Mouse (Mus musculus): ENCODE results near the gene Prdm10. TPM values are rescaled to one million over a fixed set of nuclear protein-coding genes. Genes with fewer than 3 reads are reported as not detected.

Prdm10 gene
- polyA plus RNA-seq, 1 experiment from 2014 or later = 6.4 TPM

DNA sequence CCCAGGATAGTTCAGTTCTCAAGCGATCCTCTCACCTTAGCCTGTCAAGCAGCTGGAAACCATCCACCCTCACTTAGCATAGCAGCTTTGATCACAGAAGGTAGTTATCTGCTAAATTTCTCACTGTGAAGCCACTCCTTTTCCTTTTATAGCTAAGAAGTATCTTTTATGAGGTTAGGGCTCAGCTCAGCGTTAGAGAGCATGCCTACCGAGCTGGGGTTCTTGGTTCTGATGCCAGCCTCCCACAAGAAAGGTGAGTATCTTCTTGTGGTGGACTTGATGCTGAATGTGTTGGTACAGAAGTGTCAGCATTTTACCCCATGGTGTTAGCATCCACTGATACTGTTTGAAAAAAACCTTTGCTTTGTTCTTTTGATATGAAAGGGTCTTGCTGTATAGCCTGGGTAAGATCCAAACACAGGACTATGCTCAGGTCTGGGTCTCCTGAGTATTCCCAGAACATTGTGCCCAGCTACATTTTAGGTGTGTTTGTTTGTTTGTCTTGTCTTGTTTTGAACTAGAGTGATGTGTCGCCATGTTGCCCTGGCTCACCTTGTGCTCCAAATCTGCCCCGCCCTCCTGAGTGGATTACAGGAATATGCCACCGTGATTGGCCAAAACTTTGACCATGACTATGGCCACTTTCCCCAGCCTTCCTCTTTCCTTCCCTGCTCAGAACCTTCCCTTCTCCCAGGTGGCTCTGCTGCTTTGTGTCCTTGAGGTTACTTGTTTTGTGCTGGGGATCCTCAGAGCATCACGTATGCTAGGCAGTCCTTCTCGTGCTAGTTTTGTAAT, 8.9 kb upstream of the Prdm10 start:
- WGBS = 85% methylated on average over 8 of the region's 8 CpGs
- Histone ChIP-seq H3K36me3 (no peaks in the 10 kb centered on the region), H3K27me3 (replicated peaks) (no peaks in the 10 kb centered on the region), H3K27ac (replicated peaks) (no peak overlapping the region), H3K9ac (replicated peaks) (no peak overlapping the region), H3K4me3 (replicated peaks) (no peak overlapping the region), H3K4me2 (no peak overlapping the region), H3K4me1 (no peaks in the 10 kb centered on the region), H3K9me3 (replicated peaks) (no peaks in the 10 kb centered on the region)
- no peak for ATAC-seq (ENCODE audit: low FRiP score)

DNA sequence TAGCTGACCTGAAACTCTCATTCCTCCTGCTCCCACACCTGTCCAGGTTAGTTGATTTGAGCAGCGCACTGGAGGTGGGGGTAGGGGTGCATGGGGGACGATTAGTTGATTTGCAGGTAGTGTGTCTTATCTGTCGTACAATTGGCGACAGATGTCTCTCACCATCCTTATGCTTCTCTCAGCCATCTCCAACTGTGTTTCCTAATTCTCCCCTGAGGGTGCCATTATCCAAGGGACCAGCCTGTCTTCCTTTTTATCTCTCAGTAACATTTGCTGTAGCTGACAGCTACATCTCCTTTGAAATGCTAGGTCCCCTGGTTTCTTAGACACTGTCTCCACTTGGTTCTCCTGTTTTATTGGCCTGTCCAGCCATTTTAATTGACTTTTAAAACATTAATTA, 8.2 kb upstream of the Prdm10 start:
- no peaks in the 10 kb centered on the region for H3K27me3 ChIP-seq (replicated peaks)
- no peak for ATAC-seq (ENCODE audit: low FRiP score)
- no peak overlapping the region for H3K4me2 ChIP-seq
- no peaks in the 10 kb centered on the region for H3K36me3 ChIP-seq
- no peak overlapping the region for H3K27ac ChIP-seq (replicated peaks)
- H3K9ac ChIP-seq (replicated peaks) = no peak overlapping the region
- H3K9me3 ChIP-seq (replicated peaks) = no peaks in the 10 kb centered on the region
- no peaks in the 10 kb centered on the region for H3K4me1 ChIP-seq
- H3K4me3 ChIP-seq (replicated peaks) = no peak overlapping the region
- 94% methylated on average over 4 of the region's 4 CpGs for WGBS

DNA sequence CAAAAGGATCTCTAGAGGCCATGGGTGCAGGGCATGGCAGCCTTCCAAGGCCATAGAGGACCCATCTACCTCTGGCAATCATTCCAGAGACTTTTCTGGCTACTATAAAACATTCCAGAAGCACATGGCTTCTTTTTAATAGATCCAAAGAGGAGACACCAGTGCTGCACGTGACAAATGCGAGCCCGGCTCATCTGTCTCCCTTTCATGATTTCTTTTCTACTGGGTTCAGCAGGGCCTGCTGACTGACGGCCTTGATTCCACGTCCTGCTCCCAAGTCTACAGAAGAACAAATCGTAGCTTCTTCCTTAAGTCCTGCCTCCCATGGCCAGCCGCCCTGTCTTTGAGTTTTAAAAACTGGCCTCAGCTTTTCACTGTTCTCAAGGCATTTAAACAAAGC, 1.7 kb upstream of the Prdm10 start:
- H3K4me3 ChIP-seq (replicated peaks) = no peak overlapping the region
- H3K9me3 ChIP-seq (replicated peaks) = no peaks in the 10 kb centered on the region
- H3K9ac ChIP-seq (replicated peaks) = no peak overlapping the region
- H3K27me3 ChIP-seq (replicated peaks) = no peaks in the 10 kb centered on the region
- no peak for ATAC-seq (ENCODE audit: low FRiP score)
- no peaks in the 10 kb centered on the region for H3K36me3 ChIP-seq
- 55% methylated on average over 7 of the region's 7 CpGs for WGBS
- peak overlapping the region; percentile 100; the same call in 1 of the 2 replicates for H3K27ac ChIP-seq (replicated peaks)
- H3K4me2 ChIP-seq = no peak overlapping the region
- H3K4me1 ChIP-seq = peaks cover 25% of the 10 kb centered on the region

DNA sequence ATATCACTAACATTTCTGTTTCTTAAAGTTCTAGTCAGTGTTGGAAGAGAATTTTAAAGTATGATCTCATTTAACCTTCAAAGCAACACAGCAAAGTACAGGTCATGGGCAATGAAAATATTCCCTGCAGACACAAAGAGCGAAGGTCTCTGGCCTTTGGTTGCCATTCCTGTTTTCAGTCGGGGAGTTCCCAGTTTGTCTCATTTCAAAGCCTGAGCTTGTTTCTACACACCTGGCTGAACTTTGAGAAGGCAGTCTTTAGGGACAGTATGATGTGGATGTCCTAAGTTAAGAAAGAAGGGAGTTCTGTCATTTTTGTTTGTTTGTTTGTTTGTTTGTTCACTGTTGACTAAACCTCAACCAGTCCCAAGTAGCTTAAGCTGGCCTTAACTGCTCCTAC, 1.0 kb upstream of the Prdm10 start:
- no peak for ATAC-seq (ENCODE audit: low FRiP score)
- peaks cover 25% of the 10 kb centered on the region for H3K4me1 ChIP-seq
- no peaks in the 10 kb centered on the region for H3K27me3 ChIP-seq (replicated peaks)
- no peaks in the 10 kb centered on the region for H3K9me3 ChIP-seq (replicated peaks)
- peak overlapping the region; percentile 83 for H3K4me3 ChIP-seq (replicated peaks)
- peak overlapping the region; percentile 79 for H3K4me2 ChIP-seq
- H3K36me3 ChIP-seq = no peaks in the 10 kb centered on the region
- 62% methylated on average over 2 of the region's 2 CpGs for WGBS
- peak overlapping the region; percentile 100 for H3K27ac ChIP-seq (replicated peaks)
- peak overlapping the region; percentile 96 for H3K9ac ChIP-seq (replicated peaks)

DNA sequence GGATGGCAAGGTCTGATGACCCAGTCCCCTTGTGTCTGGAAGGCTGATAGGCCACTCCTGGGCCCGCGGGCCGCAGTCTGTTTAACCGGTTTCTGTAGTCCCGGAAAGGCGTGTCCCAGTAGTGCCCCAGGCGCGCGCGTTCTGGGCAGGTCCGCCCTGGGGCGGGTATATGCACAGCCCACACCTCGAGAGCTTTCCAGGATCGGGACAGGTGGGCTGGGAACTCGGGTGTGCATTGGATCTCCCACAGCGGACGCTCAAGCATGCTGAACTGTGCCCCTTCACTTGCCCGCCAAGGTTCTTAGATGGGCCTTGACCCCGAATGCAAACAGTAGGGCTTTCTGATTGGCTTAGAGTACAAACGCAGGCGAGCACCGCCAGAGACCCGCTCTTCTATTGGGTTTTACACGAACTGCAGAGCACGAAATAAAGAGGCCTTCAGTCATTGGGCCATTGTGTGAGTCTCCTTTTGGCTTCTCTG, 413 bp upstream of the Prdm10 start:
- WGBS = 0% methylated on average over 24 of the region's 25 CpGs
- Histone ChIP-seq H3K4me3 (replicated peaks) (peak overlapping the region; percentile 83), H3K27me3 (replicated peaks) (no peaks in the 10 kb centered on the region), H3K4me2 (peak overlapping the region; percentile 79), H3K36me3 (no peaks in the 10 kb centered on the region), H3K4me1 (peaks cover 25% of the 10 kb centered on the region), H3K27ac (replicated peaks) (peak overlapping the region; percentile 100), H3K9ac (replicated peaks) (peak overlapping the region; percentile 96), H3K9me3 (replicated peaks) (no peaks in the 10 kb centered on the region)
- peak; percentile 91 for ATAC-seq (ENCODE audit: low FRiP score)

DNA sequence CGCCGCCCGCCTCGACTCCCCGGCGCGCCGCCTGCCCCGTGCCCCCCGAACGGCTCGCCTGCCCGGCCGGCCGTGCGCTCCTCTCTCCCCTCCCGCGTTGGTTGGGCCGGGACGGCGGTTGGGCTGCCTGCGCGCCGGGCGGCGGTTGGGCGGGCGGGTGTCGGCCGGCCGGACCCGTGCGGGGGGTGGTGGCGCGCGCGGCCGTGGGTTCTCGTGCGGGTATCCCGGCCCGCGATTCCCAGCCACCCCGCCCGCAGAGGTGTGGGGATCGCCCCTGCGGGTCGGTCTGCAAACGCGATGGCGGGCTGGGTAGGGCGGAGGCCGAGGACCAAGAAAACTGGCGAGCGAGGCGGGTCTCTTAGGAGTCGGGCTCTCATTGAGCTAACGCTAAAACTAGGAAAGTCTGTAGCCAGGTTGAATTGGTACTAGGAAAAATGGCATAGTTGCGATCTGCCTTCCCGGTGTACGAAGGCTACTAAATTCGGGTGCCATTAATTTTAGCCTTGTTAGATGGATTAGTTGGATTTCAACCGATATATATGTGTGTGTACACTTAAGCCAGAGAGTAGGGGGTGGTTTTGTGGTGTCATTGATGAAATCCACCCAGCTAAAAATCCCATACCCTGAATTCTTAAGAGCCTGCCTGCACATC, 799 bp downstream of the Prdm10 start:
- Histone ChIP-seq H3K9me3 (replicated peaks) (no peaks in the 10 kb centered on the region), H3K4me1 (peaks cover 25% of the 10 kb centered on the region), H3K4me2 (peak overlapping the region; percentile 79), H3K9ac (replicated peaks) (peak overlapping the region; percentile 96), H3K36me3 (no peaks in the 10 kb centered on the region), H3K27ac (replicated peaks) (peak overlapping the region; percentile 100), H3K4me3 (replicated peaks) (peak overlapping the region; percentile 83), H3K27me3 (replicated peaks) (no peaks in the 10 kb centered on the region)
- ATAC-seq (ENCODE audit: low FRiP score) = peak; percentile 68
- WGBS = under 1% methylated on average over 59 of the region's 63 CpGs

DNA sequence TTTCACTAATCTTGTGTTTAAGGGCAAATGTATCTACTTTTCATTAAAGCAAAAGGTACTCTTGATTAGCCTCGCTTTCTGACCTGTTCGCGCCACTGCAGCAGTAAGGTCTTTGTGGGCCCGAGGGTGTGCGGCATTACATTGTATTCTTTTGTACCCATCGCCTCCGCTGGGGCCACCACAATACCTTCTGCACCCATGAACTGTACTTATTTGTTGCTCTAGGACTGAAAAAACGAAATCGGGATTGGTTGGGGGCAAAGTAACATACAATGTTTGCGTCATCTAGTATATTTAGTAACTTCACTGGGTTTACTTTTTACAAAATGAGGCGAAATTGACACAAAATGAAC, 1.3 kb downstream of the Prdm10 start:
- peak overlapping the region; percentile 79 for H3K4me2 ChIP-seq
- ATAC-seq (ENCODE audit: low FRiP score) = no peak
- WGBS = 2% methylated on average over 11 of the region's 11 CpGs
- H3K36me3 ChIP-seq = no peaks in the 10 kb centered on the region
- H3K4me1 ChIP-seq = peaks cover 25% of the 10 kb centered on the region
- H3K9ac ChIP-seq (replicated peaks) = peak overlapping the region; percentile 96
- no peaks in the 10 kb centered on the region for H3K27me3 ChIP-seq (replicated peaks)
- no peaks in the 10 kb centered on the region for H3K9me3 ChIP-seq (replicated peaks)
- peak overlapping the region; percentile 100 for H3K27ac ChIP-seq (replicated peaks)
- H3K4me3 ChIP-seq (replicated peaks) = peak overlapping the region; percentile 83

DNA sequence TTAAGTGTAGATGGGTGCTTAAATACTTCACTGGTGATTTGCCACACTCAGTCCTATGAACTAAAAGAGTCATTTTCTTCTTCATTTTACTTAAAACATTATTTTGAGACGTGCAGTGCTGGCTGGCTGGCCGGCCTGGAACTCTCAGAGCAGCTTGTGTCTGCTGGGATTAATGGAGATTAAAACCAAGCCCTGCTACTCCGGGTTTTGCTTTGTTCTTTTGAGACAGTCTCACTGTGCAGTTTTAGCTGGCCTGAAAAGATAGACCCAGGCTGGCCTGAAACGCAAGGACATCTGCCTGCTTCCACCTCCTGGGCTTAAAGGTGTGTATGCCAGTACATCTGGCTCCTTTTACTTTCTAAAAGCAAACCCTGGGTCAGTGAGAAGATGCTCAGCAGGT, 2.2 kb downstream of the Prdm10 start:
- no peak for ATAC-seq (ENCODE audit: low FRiP score)
- no peaks in the 10 kb centered on the region for H3K27me3 ChIP-seq (replicated peaks)
- no peaks in the 10 kb centered on the region for H3K36me3 ChIP-seq
- WGBS = 18% methylated on average over 4 of the region's 4 CpGs
- H3K4me1 ChIP-seq = peaks cover 25% of the 10 kb centered on the region
- H3K27ac ChIP-seq (replicated peaks) = peak overlapping the region; percentile 38
- H3K9ac ChIP-seq (replicated peaks) = peak overlapping the region; percentile 31; the same call in 1 of the 2 replicates
- peak overlapping the region; percentile 83; the same call in 1 of the 2 replicates for H3K4me3 ChIP-seq (replicated peaks)
- H3K9me3 ChIP-seq (replicated peaks) = no peaks in the 10 kb centered on the region
- H3K4me2 ChIP-seq = peak overlapping the region; percentile 79

DNA sequence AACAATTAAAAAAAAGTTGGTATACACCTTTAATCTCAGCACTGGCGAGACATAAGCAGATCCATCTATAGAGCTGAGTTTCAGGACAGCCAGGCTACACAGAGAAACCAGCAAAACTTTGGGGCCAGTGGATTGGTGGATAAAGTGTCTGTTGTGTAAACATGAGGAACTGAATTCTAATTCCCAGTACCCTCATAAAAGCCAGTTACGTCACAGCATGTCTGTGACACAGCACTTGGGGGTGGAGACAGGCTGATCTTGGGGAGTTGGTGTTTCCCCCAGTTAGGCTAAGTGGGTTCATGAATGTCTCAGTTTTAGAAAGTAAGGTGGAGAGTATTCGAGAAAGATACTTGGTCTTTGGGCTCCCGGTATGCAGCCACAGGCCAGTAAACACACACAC, 2.7 kb downstream of the Prdm10 start:
- ATAC-seq (ENCODE audit: low FRiP score) = no peak
- H3K4me1 ChIP-seq = peaks cover 25% of the 10 kb centered on the region
- H3K4me3 ChIP-seq (replicated peaks) = no peak overlapping the region
- H3K9me3 ChIP-seq (replicated peaks) = no peaks in the 10 kb centered on the region
- peak overlapping the region; percentile 38; the same call in 1 of the 2 replicates for H3K27ac ChIP-seq (replicated peaks)
- WGBS = 79% methylated on average over 4 of the region's 4 CpGs
- no peaks in the 10 kb centered on the region for H3K36me3 ChIP-seq
- H3K4me2 ChIP-seq = no peak overlapping the region; the same call in 1 of the 2 replicates
- no peak overlapping the region for H3K9ac ChIP-seq (replicated peaks)
- H3K27me3 ChIP-seq (replicated peaks) = no peaks in the 10 kb centered on the region

DNA sequence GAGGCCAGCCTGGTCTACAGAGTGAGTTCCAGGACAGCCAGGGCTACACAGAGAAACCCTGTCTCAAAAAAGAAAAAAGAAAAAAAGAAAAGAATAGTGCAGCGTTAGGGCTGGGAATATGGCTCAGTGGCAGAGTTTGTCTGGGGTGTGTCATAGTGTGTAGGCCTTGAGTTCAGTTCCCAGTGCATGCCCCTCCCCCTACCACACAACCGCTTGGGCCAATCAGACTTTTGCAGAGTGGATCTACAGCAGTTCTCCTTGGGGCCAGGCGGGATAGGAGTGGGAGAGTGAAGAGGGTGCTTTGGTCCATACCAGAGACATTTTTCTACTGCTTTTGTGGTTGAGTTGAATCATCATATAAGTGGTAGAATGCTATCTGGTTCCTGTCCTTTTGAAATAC, 3.6 kb downstream of the Prdm10 start:
- H3K27ac ChIP-seq (replicated peaks) = no peak overlapping the region
- H3K9ac ChIP-seq (replicated peaks) = no peak overlapping the region
- H3K9me3 ChIP-seq (replicated peaks) = no peaks in the 10 kb centered on the region
- H3K4me3 ChIP-seq (replicated peaks) = no peak overlapping the region
- H3K4me2 ChIP-seq = no peak overlapping the region
- H3K4me1 ChIP-seq = peaks cover 21% of the 10 kb centered on the region
- H3K36me3 ChIP-seq = no peaks in the 10 kb centered on the region
- no peak for ATAC-seq (ENCODE audit: low FRiP score)
- 97% methylated on average over 3 of the region's 3 CpGs for WGBS
- H3K27me3 ChIP-seq (replicated peaks) = no peaks in the 10 kb centered on the region

DNA sequence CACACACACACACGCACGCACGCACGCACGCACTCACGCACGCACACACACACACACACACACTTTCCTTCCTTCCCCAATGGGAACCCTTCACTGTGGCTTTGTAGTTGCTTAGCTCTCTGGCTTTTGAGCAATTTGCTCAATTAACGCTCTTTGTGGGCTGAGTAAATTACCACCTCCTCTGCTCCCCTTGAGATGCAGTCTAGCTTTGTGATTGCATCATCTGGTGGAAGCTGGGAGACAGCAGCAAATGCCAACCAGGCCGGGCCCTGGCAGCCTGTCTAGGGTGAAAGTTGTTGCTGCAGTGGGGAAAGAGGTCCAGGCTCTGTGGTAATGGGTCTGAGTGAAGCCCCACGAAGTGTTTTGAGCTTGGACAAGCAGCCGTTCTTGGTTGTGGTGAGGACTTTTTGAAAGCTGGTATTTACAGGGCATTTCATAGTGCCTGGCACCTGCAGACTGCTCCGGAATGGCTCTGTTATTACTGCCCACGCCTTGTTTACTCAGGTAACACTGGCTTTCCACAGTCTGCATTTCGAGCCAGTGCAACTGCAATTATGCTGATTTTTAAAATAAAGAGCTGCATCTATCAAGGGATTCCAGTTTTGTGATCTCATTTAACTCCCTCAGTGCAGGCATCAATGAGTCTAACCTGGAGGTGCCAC, 10.0 kb downstream of the Prdm10 start:
- ATAC-seq (ENCODE audit: low FRiP score) = peak; percentile 60; the same call in 1 of the 2 replicates
- Histone ChIP-seq H3K4me1 (peaks cover 7% of the 10 kb centered on the region), H3K4me3 (replicated peaks) (no peak overlapping the region), H3K4me2 (no peak overlapping the region), H3K9me3 (replicated peaks) (no peaks in the 10 kb centered on the region), H3K9ac (replicated peaks) (no peak overlapping the region), H3K27ac (replicated peaks) (peak overlapping the region; percentile 60; the same call in 1 of the 2 replicates), H3K36me3 (no peaks in the 10 kb centered on the region), H3K27me3 (replicated peaks) (no peaks in the 10 kb centered on the region)
- WGBS = 62% methylated on average over 14 of the region's 14 CpGs

Data from neural tube, embryonic 15.5 days (tissue).